Mouse (Mus musculus) liver, embryonic 14.5 days (tissue): ENCODE measurements around the gene BC048671.

Experiments
- CTCF ChIP-seq: IDR thresholded peaks from 2 replicates; pipeline ENCODE4 v1.5.1; 2016; ENCODE audit warnings: antibody characterized with exemption, low read depth, control low read depth
- EP300 ChIP-seq: IDR thresholded peaks from 2 replicates; pipeline ENCODE4 v1.6.1; 2016; ENCODE audit warnings: antibody characterized with exemption, low read depth

DNA sequence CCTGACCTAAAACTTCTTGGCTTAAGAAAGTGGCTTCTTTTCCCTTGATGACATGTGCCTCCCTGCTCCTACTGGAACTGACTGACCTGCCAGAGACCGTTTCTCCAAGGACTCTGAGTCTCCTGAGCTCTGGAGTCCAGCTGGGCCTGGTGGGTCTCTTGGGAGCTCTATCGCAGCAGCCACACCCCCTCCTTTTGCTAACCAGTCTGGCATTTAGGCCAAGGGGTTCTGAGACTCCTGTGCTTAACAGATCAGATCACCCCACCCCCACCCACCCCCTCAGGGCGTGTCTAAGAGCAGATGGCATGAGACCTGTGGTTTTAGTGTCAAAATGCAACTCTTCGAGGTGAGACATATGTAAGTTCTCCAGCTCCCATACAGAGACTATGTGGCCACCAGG is 20.8 kb downstream of the BC048671 start:
- TF ChIP-seq CTCF = no peak
- no peak for TF ChIP-seq EP300
